Mouse (Mus musculus) embryonic fibroblast, embryonic 13.5 days (primary cell): Measurements from ENCODE around the gene Phf24.

Source experiments
- CTCF ChIP-seq: IDR thresholded peaks from 2 replicates; pipeline ENCODE4 v1.5.1; 2011; ENCODE audit warnings: mild to moderate bottlenecking, control low read depth, low read length, moderate library complexity, borderline replicate concordance; ENCODE audit not compliant: insufficient read depth
- POLR2A ChIP-seq: IDR thresholded peaks from 2 replicates; pipeline ENCODE4 v1.6.1; 2011; ENCODE audit warnings: low read depth, mild to moderate bottlenecking, control low read depth, low read length, moderate library complexity

DNA sequence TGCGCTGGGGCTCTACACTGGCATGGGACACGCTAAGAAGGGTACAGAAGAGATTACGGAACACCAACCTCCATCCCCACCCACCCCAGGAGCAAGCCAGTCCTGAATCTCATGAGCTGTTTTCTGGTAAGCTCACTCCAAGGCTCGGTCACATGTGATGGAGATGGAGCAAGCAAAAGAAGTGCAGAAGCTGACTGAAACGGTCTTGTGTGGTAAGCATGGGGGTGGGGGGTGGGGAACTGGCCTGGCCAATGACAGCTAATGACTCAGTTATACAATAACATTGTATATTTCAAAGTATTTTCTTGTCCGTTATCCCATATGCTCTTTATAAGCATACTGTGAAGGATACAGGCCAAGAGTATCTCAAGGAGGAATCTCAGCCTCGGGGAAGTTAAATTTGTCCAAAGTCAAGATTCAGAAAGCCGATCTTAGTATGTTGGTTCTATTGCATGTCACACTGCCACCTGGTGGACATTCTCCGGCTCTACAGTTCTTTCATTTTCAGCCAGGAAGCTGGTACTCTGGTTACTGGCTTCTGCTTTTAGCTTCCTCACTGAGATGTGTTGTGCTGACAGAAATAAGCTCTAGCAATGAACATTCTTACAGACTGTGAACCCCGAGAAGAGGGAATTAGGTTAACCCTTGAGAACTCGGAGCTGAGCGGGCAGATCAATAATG is 48.7 kb downstream of the Phf24 start:
- TF ChIP-seq CTCF (no peak), POLR2A (no peak)
